Mouse (Mus musculus): ENCODE measurements around the gene BC030870.

BC030870 gene

GRCm38 (mm10) chr8:65080731-65081130 is 48.6 kb downstream of the BC030870 start:
- DNase-seq (ENCODE audit: low spot score in 2 of 2), result no peak

GRCm38 (mm10) chr8:65074733-65075132 is 54.6 kb downstream of the BC030870 start, which contains the start of gene Gm10663:
Gene Gm10663 (plus strand): TSS chr8:65075033.
- no peak for DNase-seq (ENCODE audit: low spot score in 2 of 2)

- DNase-seq (ENCODE audit: low spot score in 2 of 2), result no peak
These were observed 58.4 kb downstream of the BC030870 start for GRCm38 (mm10) chr8:65070996-65071395.

GRCm38 (mm10) chr8:65068473-65068819 is 60.9 kb downstream of the BC030870 start:
- no peak for DNase-seq (ENCODE audit: low spot score in 2 of 2)

- no peak for DNase-seq (ENCODE audit: low spot score in 2 of 2)
These were observed 61.5 kb downstream of the BC030870 start for GRCm38 (mm10) chr8:65067694-65068472.

- DNase-seq (ENCODE audit: low spot score in 2 of 2), result no peak
These were observed 62.3 kb downstream of the BC030870 start for GRCm38 (mm10) chr8:65067031-65067430.

- no peak for DNase-seq (ENCODE audit: low spot score in 2 of 2)
These were observed 63.7 kb downstream of the BC030870 start for GRCm38 (mm10) chr8:65065622-65066021.

- no peak for DNase-seq (ENCODE audit: low spot score in 2 of 2)
These were observed 65.3 kb downstream of the BC030870 start for GRCm38 (mm10) chr8:65064071-65064470.

GRCm38 (mm10) chr8:65062195-65062594 is 67.2 kb downstream of the BC030870 start:
- DNase-seq (ENCODE audit: low spot score in 2 of 2), result no peak

- DNase-seq (ENCODE audit: low spot score in 2 of 2), result no peak
These were observed 72.6 kb downstream of the BC030870 start for GRCm38 (mm10) chr8:65056722-65057121.

GRCm38 (mm10) chr8:65053968-65054367 is 75.4 kb downstream of the BC030870 start:
- DNase-seq (ENCODE audit: low spot score in 2 of 2), result no peak

GRCm38 (mm10) chr8:65053554-65053953 is 75.8 kb downstream of the BC030870 start:
- DNase-seq (ENCODE audit: low spot score in 2 of 2), result no peak

- DNase-seq (ENCODE audit: low spot score in 2 of 2), result no peak
These were observed 81.6 kb downstream of the BC030870 start for GRCm38 (mm10) chr8:65047801-65048200.

- no peak for DNase-seq (ENCODE audit: low spot score in 2 of 2)
These were observed 82.2 kb downstream of the BC030870 start for GRCm38 (mm10) chr8:65047193-65047592.

- DNase-seq (ENCODE audit: low spot score in 2 of 2), result no peak
These were observed 82.8 kb downstream of the BC030870 start for GRCm38 (mm10) chr8:65046565-65046964.

GRCm38 (mm10) chr8:65037117-65037533 is 92.2 kb downstream of the BC030870 start, which contains the start of gene Apela:
Gene Apela (minus strand): TSS chr8:65037336.
- DNase-seq (ENCODE audit: low spot score in 2 of 2), result no peak
